Mouse (Mus musculus): ENCODE measurements around the gene Nbea.
"Not testable (repeated sequence)": the region's sequence is repeated elsewhere in the genome, so short reads cannot be mapped to it uniquely, and the experiment has no call there.

Gene Nbea

GRCm38 (mm10) chr3:55652321-55652720 lies 531.2 kb downstream of the Nbea start:
- DNase-seq: no peak

- DNase-seq: no peak
Measured at GRCm38 (mm10) chr3:55651877-55652276, 531.6 kb downstream of the Nbea start.

GRCm38 (mm10) chr3:55649541-55649940 lies 534.0 kb downstream of the Nbea start:
- no peak for DNase-seq

- DNase-seq: no peak
Measured at GRCm38 (mm10) chr3:55648299-55648698, 535.2 kb downstream of the Nbea start.

GRCm38 (mm10) chr3:55647176-55647575 lies 536.3 kb downstream of the Nbea start:
- no peak for DNase-seq

- no peak for DNase-seq
Measured at GRCm38 (mm10) chr3:55646437-55646836, 537.1 kb downstream of the Nbea start.

- no peak for DNase-seq
Measured at GRCm38 (mm10) chr3:55644035-55644618, 539.4 kb downstream of the Nbea start.

- no peak for DNase-seq
Measured at GRCm38 (mm10) chr3:55637660-55638059, 545.8 kb downstream of the Nbea start.

- no peak for DNase-seq
Measured at GRCm38 (mm10) chr3:55635542-55636172, 547.8 kb downstream of the Nbea start.

GRCm38 (mm10) chr3:55627054-55627453 lies 556.4 kb downstream of the Nbea start:
- DNase-seq: no peak

- DNase-seq: not testable (repeated sequence)
Measured at GRCm38 (mm10) chr3:55621958-55622357, 561.5 kb downstream of the Nbea start.

GRCm38 (mm10) chr3:55618396-55618795 lies 565.1 kb downstream of the Nbea start:
- no peak for DNase-seq

- DNase-seq: no peak
Measured at GRCm38 (mm10) chr3:55612459-55613115, 570.9 kb downstream of the Nbea start.

GRCm38 (mm10) chr3:55612023-55612422 lies 571.5 kb downstream of the Nbea start:
- DNase-seq: no peak

GRCm38 (mm10) chr3:55610191-55610590 lies 573.3 kb downstream of the Nbea start:
- DNase-seq: no peak

GRCm38 (mm10) chr3:55600286-55600685 lies 583.2 kb downstream of the Nbea start:
- DNase-seq: no peak

- no peak for DNase-seq
Measured at GRCm38 (mm10) chr3:55599366-55600085, 584.0 kb downstream of the Nbea start.

- DNase-seq: no peak
Measured at GRCm38 (mm10) chr3:55598681-55599080, 584.8 kb downstream of the Nbea start.

GRCm38 (mm10) chr3:55593312-55593711 lies 590.2 kb downstream of the Nbea start:
- no peak for DNase-seq

GRCm38 (mm10) chr3:55590727-55591126 lies 592.8 kb downstream of the Nbea start:
- no peak for DNase-seq

- no peak for DNase-seq
Measured at GRCm38 (mm10) chr3:55590291-55590690, 593.2 kb downstream of the Nbea start.

GRCm38 (mm10) chr3:55589402-55589944 lies 594.0 kb downstream of the Nbea start:
- no peak for DNase-seq
